Mouse (Mus musculus): Measurements from ENCODE around the gene Cdk20.

DNA sequence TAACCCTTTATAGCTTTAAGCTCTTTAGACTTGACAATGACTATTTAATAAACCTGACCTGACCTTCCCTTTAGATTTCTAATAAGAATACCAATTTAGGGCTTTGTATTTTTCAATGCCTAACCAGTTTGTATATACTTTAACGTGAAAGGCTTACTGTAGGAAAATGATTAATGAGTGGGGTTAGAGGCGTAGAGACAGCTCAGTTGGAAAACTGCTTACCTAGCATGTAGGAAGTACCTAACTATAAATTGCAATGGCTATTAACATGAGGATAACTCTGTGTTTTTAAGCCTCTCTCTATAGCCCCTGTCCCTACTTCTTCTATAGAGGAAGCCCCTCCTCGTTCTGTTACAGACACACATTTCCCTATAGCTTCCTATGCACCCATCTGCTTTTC is 47.8 kb downstream of the Cdk20 start:
- no peak for TF ChIP-seq EP300 (IDR thresholded peaks at IDR 0.05; ENCODE audit: low read depth)
- no peak for TF ChIP-seq CTCF (IDR thresholded peaks at IDR 0.05; ENCODE audit: low read depth)

Measured in liver, embryonic 14.5 days (tissue).